Mouse (Mus musculus): ENCODE data around the gene Pik3r1. TPM values are rescaled to one million over a fixed set of nuclear protein-coding genes. Genes with fewer than 3 reads are reported as not detected.

Gene Pik3r1
- polyA plus RNA-seq, 1 experiment from 2014 or later = 16.6 TPM

- no peak overlapping the region for H3K9ac ChIP-seq (ENCODE audit: low read depth, low read length)
- no peaks in the 10 kb centered on the region for H3K9me3 ChIP-seq (replicated peaks; ENCODE audit: control insufficient read depth, low read length)
- no peak overlapping the region for H3K4me3 ChIP-seq (ENCODE audit: low read depth, low read length)
- no peaks in the 10 kb centered on the region for H3K27me3 ChIP-seq (ENCODE audit: control insufficient read depth, insufficient read depth, low read length)
- WGBS (ENCODE audit: insufficient replicate concordance) = 85% methylated on average over 12 of the region's 12 CpGs
- H3K4me1 ChIP-seq (ENCODE audit: control insufficient read depth, insufficient read depth, low read length) = no peaks in the 10 kb centered on the region
- no peak for ATAC-seq (replicated peaks; ENCODE audit: insufficient number of reproducible peaks, low FRiP score, low TSS enrichment)
- no peak overlapping the region for H3K4me2 ChIP-seq
- no peak overlapping the region for H3K27ac ChIP-seq (ENCODE audit: low read depth, low read length)
- H3K36me3 ChIP-seq (ENCODE audit: control insufficient read depth, insufficient read depth, low read length) = no peaks in the 10 kb centered on the region
These were observed 54.5 kb downstream of the Pik3r1 start for GRCm38 (mm10) chr13:101713429-101714088.

- no peak overlapping the region for H3K9ac ChIP-seq (ENCODE audit: low read depth, low read length)
- WGBS (ENCODE audit: insufficient replicate concordance) = 82% methylated on average over 9 of the region's 9 CpGs
- H3K9me3 ChIP-seq (replicated peaks; ENCODE audit: control insufficient read depth, low read length) = no peaks in the 10 kb centered on the region
- H3K36me3 ChIP-seq (ENCODE audit: control insufficient read depth, insufficient read depth, low read length) = no peaks in the 10 kb centered on the region
- no peaks in the 10 kb centered on the region for H3K4me1 ChIP-seq (ENCODE audit: control insufficient read depth, insufficient read depth, low read length)
- no peak overlapping the region for H3K4me2 ChIP-seq
- H3K4me3 ChIP-seq (ENCODE audit: low read depth, low read length) = no peak overlapping the region
- H3K27me3 ChIP-seq (ENCODE audit: control insufficient read depth, insufficient read depth, low read length) = no peaks in the 10 kb centered on the region
- ATAC-seq (replicated peaks; ENCODE audit: insufficient number of reproducible peaks, low FRiP score, low TSS enrichment) = no peak
- no peak overlapping the region for H3K27ac ChIP-seq (ENCODE audit: low read depth, low read length)
These were observed 55.1 kb downstream of the Pik3r1 start for GRCm38 (mm10) chr13:101712720-101713428.

- Histone ChIP-seq H3K4me2 (no peak overlapping the region), H3K27me3 (ENCODE audit: control insufficient read depth, insufficient read depth, low read length) (no peaks in the 10 kb centered on the region), H3K9ac (ENCODE audit: low read depth, low read length) (no peak overlapping the region), H3K9me3 (replicated peaks; ENCODE audit: control insufficient read depth, low read length) (no peaks in the 10 kb centered on the region), H3K4me1 (ENCODE audit: control insufficient read depth, insufficient read depth, low read length) (no peaks in the 10 kb centered on the region), H3K36me3 (ENCODE audit: control insufficient read depth, insufficient read depth, low read length) (no peaks in the 10 kb centered on the region), H3K4me3 (ENCODE audit: low read depth, low read length) (no peak overlapping the region), H3K27ac (ENCODE audit: low read depth, low read length) (no peak overlapping the region)
- 80% methylated on average over 9 of the region's 9 CpGs for WGBS (ENCODE audit: insufficient replicate concordance)
- no peak for ATAC-seq (replicated peaks; ENCODE audit: insufficient number of reproducible peaks, low FRiP score, low TSS enrichment)
These were observed 55.9 kb downstream of the Pik3r1 start for GRCm38 (mm10) chr13:101712099-101712498.

GRCm38 (mm10) chr13:101711301-101711700, 56.7 kb downstream of the Pik3r1 start:
- 83% methylated on average over 2 of the region's 2 CpGs for WGBS (ENCODE audit: insufficient replicate concordance)
- H3K9ac ChIP-seq (ENCODE audit: low read depth, low read length) = no peak overlapping the region
- H3K27me3 ChIP-seq (ENCODE audit: control insufficient read depth, insufficient read depth, low read length) = no peaks in the 10 kb centered on the region
- no peak for ATAC-seq (replicated peaks; ENCODE audit: insufficient number of reproducible peaks, low FRiP score, low TSS enrichment)
- no peaks in the 10 kb centered on the region for H3K9me3 ChIP-seq (replicated peaks; ENCODE audit: control insufficient read depth, low read length)
- H3K27ac ChIP-seq (ENCODE audit: low read depth, low read length) = no peak overlapping the region
- no peaks in the 10 kb centered on the region for H3K36me3 ChIP-seq (ENCODE audit: control insufficient read depth, insufficient read depth, low read length)
- H3K4me1 ChIP-seq (ENCODE audit: control insufficient read depth, insufficient read depth, low read length) = no peaks in the 10 kb centered on the region
- no peak overlapping the region for H3K4me3 ChIP-seq (ENCODE audit: low read depth, low read length)
- H3K4me2 ChIP-seq = no peak overlapping the region

- Histone ChIP-seq H3K27me3 (ENCODE audit: control insufficient read depth, insufficient read depth, low read length) (no peaks in the 10 kb centered on the region), H3K4me3 (ENCODE audit: low read depth, low read length) (no peak overlapping the region), H3K9ac (ENCODE audit: low read depth, low read length) (no peak overlapping the region), H3K9me3 (replicated peaks; ENCODE audit: control insufficient read depth, low read length) (no peaks in the 10 kb centered on the region), H3K27ac (ENCODE audit: low read depth, low read length) (no peak overlapping the region), H3K4me2 (no peak overlapping the region), H3K4me1 (ENCODE audit: control insufficient read depth, insufficient read depth, low read length) (no peaks in the 10 kb centered on the region), H3K36me3 (ENCODE audit: control insufficient read depth, insufficient read depth, low read length) (no peaks in the 10 kb centered on the region)
- 74% methylated on average over 3 of the region's 3 CpGs for WGBS (ENCODE audit: insufficient replicate concordance)
- ATAC-seq (replicated peaks; ENCODE audit: insufficient number of reproducible peaks, low FRiP score, low TSS enrichment) = no peak
These were observed 58.2 kb downstream of the Pik3r1 start for GRCm38 (mm10) chr13:101709788-101710187.

GRCm38 (mm10) chr13:101707226-101707625, 60.8 kb downstream of the Pik3r1 start:
- 91% methylated on average over 9 of the region's 9 CpGs for whole genome bisulfite sequencing (ENCODE audit: insufficient replicate concordance)
- no peaks in the 10 kb centered on the region for H3K4me1 ChIP-seq (ENCODE audit: control insufficient read depth, insufficient read depth, low read length)
- ATAC-seq (replicated peaks; ENCODE audit: insufficient number of reproducible peaks, low FRiP score, low TSS enrichment) = no peak

GRCm38 (mm10) chr13:101706426-101706825, 61.6 kb downstream of the Pik3r1 start:
- Histone ChIP-seq H3K4me2 (no peak overlapping the region), H3K9ac (ENCODE audit: low read depth, low read length) (no peak overlapping the region), H3K36me3 (ENCODE audit: control insufficient read depth, insufficient read depth, low read length) (0 out of 2 replicates have a peak, but pooled peaks cover 2% of the 10 kb centered on the region), H3K27me3 (ENCODE audit: control insufficient read depth, insufficient read depth, low read length) (no peaks in the 10 kb centered on the region), H3K9me3 (replicated peaks; ENCODE audit: control insufficient read depth, low read length) (no peaks in the 10 kb centered on the region), H3K4me1 (ENCODE audit: control insufficient read depth, insufficient read depth, low read length) (no peaks in the 10 kb centered on the region), H3K4me3 (ENCODE audit: low read depth, low read length) (no peak overlapping the region), H3K27ac (ENCODE audit: low read depth, low read length) (no peak overlapping the region)
- 76% methylated on average over 7 of the region's 7 CpGs for WGBS (ENCODE audit: insufficient replicate concordance)
- no peak for ATAC-seq (replicated peaks; ENCODE audit: insufficient number of reproducible peaks, low FRiP score, low TSS enrichment)

More at GRCm38 (mm10) chr13:101707226-101707625, 60.8 kb downstream of the Pik3r1 start:
- H3K27me3 ChIP-seq (ENCODE audit: control insufficient read depth, insufficient read depth, low read length) = no peaks in the 10 kb centered on the region
- no peak overlapping the region for H3K27ac ChIP-seq (ENCODE audit: low read depth, low read length)
- H3K4me3 ChIP-seq (ENCODE audit: low read depth, low read length) = no peak overlapping the region
- H3K9me3 ChIP-seq (replicated peaks; ENCODE audit: control insufficient read depth, low read length) = no peaks in the 10 kb centered on the region
- no peak overlapping the region for H3K9ac ChIP-seq (ENCODE audit: low read depth, low read length)
- H3K4me2 ChIP-seq = no peak overlapping the region
- no peaks in the 10 kb centered on the region for H3K36me3 ChIP-seq (ENCODE audit: control insufficient read depth, insufficient read depth, low read length)

GRCm38 (mm10) chr13:101702096-101702775, 65.8 kb downstream of the Pik3r1 start:
- no peaks in the 10 kb centered on the region for H3K4me1 ChIP-seq (ENCODE audit: control insufficient read depth, insufficient read depth, low read length)
- H3K9me3 ChIP-seq (replicated peaks; ENCODE audit: control insufficient read depth, low read length) = no peaks in the 10 kb centered on the region
- H3K27me3 ChIP-seq (ENCODE audit: control insufficient read depth, insufficient read depth, low read length) = no peaks in the 10 kb centered on the region
- no peak overlapping the region for H3K4me3 ChIP-seq (ENCODE audit: low read depth, low read length)
- H3K27ac ChIP-seq (ENCODE audit: low read depth, low read length) = no peak overlapping the region
- peaks cover 2% of the 10 kb centered on the region; the same call in 1 of the 2 replicates for H3K36me3 ChIP-seq (ENCODE audit: control insufficient read depth, insufficient read depth, low read length)
- no peak overlapping the region for H3K4me2 ChIP-seq
- no peak overlapping the region for H3K9ac ChIP-seq (ENCODE audit: low read depth, low read length)
- WGBS (ENCODE audit: insufficient replicate concordance) = 82% methylated on average over 14 of the region's 14 CpGs
- ATAC-seq (replicated peaks; ENCODE audit: insufficient number of reproducible peaks, low FRiP score, low TSS enrichment) = no peak

Measured in heart, embryonic 11.5 days (tissue).